Mouse (Mus musculus) heart, postnatal 0 days (tissue): ENCODE data around the gene Arhgap28.

Experiments
- CTCF ChIP-seq: IDR thresholded peaks from 2 replicates; pipeline ENCODE4 v1.5.1; 2016; ENCODE audit warnings: antibody characterized with exemption, control low read depth, low read depth
- EP300 ChIP-seq: IDR thresholded peaks from 2 replicates; pipeline ENCODE4 v1.6.1; 2016; ENCODE audit warnings: antibody characterized with exemption, low read depth

GRCm38 (mm10) chr17:67955876-67956690 lies 47.8 kb downstream of the Arhgap28 start:
- TF ChIP-seq CTCF, result no peak
- TF ChIP-seq EP300, result no peak
